Mouse (Mus musculus) cerebellum, adult 9-10 months (tissue): ENCODE measurements at regions not wholly inside any gene's neighbourhood (a gene's known extent, or its start where the extent isn't known, plus 50 kb on each side); places are given as distances from the start of the nearest gene placed in this dataset.

ENCODE experiments used
- DNase-seq: peaks from one replicate; pipeline ENCODE4 v3.0.0; 2022

DNA sequence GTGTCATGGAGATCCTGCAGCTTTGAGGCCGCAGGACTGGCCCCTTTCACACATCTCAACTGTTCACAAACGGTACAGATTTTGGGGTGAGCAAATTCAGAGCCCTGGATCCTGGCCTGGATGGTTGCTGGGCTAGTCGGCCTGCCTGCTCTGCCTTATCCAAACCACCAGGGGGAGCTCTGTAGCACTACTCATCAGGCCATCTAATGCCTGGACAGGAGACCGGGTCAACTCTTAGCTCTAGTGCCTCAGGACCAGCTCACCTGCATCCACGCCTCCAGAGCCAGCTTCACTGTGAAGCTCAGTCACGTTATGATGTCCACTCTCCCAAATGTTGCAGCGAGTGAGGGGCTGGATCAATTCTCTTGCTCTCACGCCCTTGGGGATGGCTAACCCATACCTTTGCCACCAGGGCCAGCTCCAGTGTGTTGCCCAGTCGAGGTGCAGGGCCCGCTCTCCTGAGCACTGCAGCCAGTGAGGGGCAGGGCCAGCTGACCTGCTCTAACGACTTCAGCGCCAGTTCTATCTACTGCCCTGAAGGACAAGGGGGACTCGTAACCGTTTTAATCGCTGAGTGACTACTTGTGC is 206.8 kb downstream of the Etnk1 start:
- peak; percentile 62 for DNase-seq

DNA sequence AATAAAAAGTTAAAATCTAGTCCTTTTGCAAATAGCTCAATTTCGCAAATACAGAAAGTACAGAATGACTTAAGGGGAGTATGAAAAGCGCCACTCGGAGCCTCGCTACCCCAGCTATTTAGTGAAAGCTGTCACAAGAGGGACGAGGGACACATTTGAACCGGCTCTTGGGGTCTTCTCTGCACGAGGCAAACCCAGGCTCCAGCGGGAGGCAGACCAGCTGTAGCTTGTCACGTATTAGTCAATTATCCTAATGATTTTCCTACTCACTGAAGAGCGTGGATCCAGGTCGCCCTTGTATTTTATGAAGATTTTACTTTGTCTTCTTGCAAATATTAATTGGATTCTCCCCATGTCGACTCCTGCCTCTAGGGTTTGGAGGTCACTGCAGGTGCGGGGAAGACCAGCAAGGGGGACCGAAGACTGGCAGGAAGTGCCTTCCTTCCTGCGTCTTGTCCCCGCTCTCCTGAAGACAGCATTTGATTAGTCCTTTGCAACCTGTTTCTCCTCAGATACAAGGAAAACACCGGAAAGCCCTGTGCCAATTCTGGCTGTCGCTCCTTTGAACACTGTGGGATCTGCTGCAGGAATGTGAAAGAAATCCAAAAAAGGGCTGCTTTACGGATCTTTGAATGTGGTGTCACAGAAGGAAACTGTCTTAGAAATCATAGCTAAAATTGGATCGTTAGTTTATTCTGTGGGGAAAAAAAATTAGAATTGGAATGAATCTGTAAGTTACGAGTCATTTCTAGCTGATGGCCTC is 209.1 kb downstream of the Etnk1 start:
- no peak for DNase-seq

DNA sequence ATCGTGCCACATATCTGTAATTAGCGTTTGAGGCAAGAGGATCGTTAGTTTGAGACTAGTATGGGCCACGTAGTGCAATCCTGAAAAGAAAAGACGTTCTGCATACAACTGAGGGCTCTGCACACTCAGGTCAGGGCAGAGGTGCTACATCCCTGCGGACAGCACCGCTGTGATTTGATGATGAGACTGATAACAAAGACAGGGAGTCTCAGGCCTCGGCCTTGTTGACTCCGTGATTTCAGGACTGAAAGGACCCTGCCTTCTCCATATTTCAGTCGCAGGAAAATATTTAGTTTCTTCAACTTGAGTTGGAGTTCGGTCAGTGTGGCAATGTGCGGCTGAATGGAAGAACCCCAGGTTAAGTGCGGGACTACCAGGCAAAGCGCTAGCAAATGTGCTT is 210.1 kb downstream of the Etnk1 start:
- DNase-seq: no peak

DNA sequence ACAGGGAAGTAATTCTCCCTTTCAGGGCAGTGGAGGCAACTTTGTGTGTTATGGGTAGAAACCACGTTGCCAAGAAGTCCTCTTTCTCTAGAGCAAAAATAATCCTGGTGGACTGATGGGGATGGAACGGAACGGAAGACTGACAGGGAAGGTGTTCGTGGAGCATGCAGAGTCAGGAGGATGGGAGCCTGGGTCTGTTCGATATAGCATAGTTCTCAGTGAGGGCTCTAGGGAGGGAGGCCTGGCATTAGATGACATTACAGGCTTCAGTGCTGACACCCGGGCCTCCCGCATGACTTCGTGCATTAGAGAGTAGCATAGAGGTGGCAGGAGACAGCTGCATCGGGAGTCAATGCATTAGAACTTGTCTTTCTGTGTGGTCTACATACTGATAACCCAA is 211.1 kb downstream of the Etnk1 start:
- no peak for DNase-seq

DNA sequence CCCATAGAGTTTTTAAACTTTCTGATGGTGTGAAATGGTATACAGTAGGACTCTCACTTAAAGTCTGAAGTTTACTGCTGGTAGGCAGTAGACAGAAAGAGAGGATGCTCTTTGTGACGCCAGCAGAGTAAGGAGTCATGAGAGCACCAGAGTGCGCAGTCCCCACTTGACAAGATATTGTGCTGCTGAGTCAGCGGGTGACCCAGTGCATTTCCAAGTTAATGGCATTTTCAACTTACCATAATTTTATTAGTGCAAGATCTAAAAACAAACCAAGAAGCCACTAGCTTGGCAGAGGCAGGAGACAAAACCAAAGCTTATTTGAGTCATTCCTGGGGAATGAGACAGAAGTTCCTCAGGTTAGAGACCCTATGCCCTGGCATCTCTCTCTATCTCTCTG is 213.5 kb downstream of the Etnk1 start:
- DNase-seq: no peak

DNA sequence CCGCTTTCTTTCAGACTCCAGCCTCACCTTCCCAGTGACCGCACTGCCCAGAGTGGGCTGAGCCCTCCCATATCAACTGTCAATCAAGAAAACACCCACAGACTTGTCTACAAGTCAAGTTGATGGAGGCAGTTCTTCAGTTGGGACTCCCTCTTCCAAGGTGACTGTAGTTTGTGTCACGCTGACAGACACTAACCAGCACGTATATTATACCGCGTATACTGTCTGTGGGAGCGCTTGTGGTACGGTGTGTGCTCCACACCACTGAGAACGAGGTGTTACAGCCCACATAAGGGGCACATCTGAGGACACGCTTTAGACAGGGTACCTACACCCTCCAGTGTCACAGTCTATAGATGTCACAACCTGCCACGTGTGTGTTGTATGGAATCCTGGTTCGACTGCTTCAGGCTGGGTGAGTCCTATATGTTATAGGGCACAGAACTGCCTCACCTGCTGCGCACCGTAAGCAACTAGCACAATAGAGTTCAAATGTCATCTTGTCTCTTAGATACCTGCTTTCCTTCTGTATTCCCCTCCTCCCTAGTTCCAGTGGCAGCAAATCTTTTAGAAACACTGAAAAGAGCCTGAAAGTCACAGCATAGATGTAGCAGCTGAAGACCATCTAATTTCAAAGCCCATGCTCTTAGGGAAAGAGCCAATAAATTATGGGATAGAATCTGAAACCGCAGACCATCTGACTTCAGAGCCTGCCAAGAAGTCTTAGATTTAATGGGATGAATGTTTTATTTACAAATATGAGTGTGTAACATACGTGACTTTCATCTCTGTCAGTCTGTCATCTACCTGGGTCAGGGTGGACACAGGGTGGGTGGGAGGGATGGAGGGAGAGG is 219.8 kb downstream of the Etnk1 start:
- DNase-seq: no peak

DNA sequence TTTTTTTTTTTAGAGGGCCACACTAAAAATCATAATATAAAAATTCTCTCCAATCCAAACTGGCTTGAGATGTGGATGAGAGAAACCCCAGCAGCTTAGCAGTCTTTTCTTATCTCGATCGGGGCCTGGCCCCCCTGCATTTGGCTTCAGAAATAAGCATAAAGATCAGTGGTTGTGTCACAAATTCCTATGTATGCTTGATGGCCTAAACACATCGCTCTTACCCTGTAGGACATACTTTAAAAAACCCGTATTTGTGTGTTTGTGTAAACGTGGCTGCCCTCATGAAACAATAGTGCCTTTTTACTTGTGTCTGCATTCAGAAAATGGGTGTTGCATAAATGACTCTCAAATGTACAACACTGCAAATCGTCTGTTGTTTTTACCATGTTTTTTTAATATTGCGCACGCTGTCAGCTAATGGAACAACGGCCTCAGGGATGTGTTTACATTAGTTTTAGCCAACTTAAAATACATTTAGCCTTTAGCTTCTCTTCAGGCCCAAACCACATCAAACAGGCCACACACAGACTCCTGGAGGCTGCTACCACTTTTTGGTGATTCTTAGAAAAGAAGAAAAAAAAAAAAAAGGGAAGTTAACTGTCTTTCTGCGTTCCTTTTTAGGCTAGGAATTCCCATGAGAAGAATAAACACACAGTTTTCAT is 226.7 kb downstream of the Etnk1 start:
- no peak for DNase-seq

DNA sequence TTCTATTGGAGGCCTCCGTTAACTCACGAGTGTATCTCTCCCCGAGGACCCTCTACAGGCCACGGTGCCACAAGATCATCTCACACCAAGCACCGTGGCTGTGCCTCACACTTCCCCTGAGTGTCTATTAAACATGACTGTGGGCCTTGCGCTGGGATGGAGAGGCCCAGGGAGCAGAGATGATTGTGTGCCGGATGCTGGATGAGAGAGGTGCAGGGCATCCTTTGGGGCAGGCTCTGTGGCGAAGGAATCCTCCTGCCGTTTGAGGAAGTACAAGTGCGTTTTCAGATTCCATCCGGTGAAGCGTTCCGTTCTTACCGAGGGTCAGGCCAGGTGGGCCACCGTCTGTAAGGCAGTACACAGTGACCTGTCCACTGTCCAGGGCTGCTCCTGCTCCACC is 227.4 kb downstream of the Etnk1 start:
- DNase-seq: no peak

DNA sequence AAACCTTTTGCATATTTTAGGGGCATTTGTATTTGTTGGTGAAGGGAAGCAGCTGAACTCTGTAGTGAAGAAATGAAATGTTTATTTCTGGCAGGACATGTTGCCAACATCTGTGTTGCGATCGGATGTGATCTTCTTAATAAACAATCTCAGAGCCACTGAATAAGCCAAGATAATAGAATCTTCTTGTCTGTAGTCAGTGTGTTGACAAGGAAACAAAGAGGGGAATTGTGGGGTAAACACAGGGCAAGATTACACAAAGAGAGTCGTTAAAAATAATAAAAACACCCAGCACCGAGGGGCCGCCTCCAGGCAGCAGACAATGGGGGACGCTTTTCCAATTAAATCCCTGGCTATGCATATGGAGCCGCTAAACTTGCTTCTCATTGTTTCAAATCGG is 234.4 kb downstream of the Etnk1 start:
- no peak for DNase-seq

DNA sequence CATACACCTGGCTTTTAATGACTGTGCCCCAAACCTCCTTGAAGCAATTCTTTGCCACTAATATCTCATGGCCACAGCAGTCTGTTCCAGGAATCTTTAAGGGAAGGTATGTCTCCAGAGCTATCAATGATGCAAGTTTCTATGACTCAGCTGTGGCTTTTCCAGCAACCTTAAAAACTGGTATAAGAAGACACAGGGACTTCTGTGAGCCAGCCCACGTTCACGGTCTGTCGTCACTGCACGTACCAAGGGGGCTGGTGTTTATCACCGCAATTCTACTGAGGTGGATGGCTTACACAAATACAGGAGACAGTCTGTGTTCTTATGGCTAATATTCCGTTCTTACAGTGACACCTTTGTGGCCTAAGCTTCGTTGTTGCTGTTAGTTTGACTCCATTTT is 234.9 kb downstream of the Etnk1 start:
- DNase-seq: no peak

DNA sequence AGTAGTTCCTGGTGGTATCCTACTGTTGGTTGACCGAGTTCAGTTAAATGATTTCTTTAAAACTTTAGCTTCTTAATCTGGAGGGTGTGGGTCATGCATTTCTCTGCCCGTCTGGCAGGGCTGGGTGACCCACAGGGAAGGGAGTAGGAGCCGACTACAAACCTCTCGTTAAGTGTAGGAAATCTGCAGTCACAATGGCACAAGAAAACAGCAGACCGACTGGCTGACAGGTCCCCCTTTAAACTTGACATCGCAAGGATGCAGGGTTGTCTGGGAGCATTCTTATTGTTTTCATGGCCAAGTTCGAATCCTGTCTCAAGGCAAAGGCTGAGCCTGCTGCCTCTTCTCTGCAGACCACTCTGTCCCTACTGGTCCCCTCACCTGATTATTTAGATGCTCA is 235.7 kb downstream of the Etnk1 start:
- DNase-seq: no peak

DNA sequence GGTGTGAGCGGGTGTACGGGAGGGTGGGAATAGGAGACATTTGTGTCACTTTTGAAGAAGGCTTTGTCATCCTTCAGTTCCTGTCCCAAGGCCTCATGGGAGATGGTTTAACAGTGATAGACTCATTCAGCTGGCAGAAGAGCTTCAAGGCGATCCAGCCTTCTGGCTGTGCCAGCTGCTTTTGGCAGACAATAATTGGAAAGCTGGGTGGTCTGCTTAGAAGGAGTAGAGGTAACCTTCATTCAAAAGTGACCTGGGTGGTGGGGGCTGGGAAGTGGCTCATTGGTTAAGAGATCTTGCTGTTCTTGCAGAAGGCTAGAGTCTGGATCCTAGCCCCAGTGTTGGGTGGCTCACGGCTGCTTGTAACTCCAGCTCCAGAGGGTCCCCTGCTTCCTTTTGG is 237.5 kb downstream of the Etnk1 start:
- no peak for DNase-seq

DNA sequence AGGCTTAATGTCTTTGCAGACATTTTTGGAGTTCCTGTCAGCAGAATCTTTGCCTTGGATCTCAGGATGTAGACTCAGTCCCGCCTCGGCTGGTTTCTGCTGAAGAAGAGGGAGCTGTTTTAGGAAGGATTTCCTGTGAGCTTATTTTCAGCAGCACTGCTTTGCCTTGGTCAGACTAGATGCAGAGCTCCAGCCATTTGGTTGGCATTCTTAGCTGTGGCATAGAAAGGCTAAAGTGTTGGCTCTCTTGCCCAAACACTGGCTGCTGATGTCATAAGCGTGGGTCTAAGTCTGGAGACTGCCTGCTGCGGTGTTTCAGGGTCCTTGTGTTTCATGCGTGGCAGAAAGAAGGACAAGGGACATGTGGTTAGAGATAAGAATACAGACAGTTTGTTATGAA is 245.0 kb downstream of the Etnk1 start:
- no peak for DNase-seq

DNA sequence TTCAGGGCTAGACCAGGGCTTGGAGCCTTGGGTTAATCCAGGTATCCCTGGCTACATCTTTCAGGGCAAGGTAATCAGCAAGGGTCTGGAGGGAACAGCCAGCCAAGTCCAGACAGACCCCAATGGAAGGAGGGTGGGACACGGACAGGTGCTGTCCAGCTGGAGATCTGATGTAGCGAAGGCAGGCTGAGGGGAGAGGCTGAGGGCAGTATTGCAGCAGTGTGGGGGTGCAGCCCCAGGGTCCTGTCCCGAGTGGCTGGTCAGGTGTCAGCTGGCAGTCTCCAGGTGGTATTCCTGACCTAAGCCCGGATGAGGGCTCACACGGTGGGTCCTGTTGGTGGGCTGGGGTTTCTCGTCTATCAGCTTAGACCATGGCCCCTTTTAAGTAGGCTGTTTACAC is 245.7 kb downstream of the Etnk1 start:
- no peak for DNase-seq

DNA sequence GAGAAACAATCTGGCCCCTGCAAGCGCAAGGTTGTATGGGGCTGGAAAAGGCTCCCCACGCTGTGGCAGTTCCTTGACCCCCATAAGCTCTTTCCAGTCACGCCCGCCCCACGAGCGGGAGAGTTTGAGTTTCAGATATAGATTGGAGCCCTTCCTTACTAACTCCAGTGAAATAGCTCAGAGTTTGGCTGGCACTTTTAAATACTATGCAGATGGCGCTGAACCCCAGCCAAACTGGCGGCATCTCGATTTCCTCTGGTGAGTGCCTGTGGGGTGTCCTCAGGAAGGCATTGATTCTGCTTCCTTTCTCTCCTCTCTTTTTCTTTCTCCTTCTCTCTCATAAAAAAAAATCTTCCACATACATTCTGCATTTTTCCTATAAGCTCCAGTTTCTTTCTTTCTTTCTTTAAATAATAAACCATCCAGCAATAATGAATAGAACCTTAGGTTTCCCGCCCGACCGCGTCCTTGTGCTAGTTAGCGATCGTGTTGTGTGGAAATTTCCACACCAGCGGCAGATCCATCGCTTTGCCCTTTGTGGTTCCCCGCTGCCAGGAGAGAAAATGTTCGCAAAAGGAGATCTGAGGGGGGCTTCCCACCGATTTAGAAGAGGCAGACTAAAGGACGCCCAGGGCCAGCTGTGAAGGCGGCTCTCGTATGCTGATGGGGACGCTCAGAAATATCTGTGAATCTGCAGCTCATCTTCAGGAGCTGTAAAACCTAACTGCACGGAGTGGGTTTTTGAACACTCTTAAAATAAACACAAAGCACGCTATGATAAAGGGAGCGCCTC is 247.8 kb downstream of the Etnk1 start:
- peak; percentile 82 for DNase-seq

DNA sequence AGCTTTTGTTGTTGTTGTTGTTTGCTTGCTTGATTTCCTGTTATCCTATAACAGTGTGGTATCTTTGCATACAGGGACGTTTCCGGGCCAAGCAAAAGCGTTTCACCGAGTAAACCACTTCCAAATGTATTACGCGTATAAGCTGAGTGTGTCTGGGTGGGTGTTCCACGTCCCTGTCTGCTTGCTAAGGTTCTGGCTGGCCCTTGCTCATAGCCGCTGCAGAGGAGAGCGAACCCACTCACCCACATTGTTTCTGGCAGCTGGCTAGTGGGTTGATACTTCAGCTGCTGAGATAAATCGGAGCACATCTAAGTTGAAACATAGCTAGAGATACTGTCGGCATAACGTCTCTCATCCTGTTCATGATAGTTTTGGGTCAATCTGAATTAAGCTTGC is 248.4 kb downstream of the Etnk1 start:
- DNase-seq: peak; percentile 9

DNA sequence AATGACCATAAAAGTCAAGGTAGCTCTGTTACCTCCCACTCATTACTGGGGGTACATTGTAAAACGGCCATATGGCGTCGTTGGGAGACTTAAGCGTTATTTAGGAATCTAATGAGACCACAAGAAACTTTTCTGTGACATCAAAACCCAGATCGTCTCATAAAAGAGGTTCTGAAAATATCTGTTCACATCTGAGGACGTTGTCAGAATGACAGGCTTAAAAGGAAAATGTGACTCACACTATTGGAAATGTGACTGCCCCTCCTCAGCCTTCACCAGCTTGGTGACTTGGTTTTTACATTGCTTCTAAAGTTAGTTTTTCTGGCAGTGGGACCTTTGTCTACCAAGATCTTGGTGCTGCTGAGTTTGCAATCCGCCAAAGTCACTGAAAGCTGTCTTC is 252.9 kb downstream of the Etnk1 start:
- DNase-seq: no peak

DNA sequence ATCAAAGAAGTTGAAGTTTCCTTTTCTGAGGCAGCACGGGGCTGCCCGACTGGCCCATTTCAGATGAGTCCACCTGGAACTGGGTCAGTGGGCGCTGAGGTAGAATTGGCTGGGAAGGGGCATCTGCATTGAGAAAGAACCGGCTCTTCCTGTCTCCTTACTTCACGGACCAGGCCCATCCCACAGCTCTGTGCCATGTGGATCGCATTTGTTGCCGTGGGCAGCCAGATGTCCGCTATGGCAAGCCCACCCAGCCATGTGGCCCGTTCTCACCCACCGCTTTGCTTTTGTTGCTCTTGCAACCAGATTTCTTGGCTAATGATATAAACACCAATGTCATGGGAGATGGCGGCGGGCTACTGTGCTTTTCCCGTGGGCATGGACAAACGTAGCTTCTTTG is 256.0 kb downstream of the Etnk1 start:
- DNase-seq: no peak

DNA sequence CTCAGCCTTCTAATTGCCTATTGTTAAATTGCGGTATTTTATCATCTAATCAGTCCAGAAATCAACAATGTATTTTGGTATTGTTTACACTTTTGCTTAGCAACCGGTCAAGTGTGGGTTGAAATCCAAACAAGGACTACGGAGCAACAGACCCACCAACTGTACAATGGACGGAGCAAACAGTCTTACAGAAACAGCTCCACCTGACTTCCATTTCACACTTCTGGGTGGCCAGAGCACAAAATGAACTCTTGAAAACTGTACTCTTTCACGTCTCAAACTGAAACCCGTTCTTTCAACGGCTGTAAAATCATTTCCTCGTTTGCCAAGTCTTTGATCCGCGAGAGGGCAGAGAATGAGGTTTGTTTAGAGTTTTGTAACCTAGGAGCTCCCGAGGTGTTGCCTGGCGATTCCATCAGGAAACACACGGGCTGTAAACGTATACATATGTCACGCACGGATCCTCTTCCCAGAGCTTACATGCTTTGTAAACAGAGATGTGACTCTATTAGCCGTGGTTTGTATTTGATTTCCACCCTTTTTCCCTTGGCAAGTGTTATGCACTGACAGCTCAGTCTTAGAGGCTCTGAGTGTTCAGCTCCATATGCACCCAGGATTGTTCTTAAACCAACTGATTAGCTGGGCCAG is 258.3 kb downstream of the Etnk1 start:
- no peak for DNase-seq

DNA sequence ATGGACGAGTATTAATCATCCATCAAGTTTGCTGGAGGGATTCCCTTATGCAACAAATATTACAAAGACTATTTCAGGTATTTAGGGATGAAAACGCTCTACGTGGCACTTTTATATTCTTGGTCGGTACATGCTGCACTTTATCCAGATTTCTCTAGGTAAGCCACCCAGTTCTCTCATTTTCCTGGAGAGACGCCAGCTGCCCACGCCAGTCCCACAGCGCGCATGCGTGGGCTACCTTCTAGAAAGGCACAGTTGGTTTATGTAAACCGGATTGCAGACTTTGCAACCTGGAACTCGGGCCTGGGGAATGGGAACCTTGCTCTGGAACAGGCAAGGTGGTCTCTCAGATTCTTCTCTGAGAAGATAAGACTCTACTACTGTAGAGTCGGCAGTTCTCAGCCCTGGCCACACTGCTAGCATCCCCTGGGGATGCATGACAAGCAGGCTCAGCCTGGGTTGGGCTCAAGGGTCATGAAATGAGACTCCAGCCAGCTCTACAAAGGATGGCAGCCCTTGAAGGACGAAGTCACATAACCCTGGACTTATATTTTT is 265.0 kb downstream of the Etnk1 start:
- no peak for DNase-seq

DNA sequence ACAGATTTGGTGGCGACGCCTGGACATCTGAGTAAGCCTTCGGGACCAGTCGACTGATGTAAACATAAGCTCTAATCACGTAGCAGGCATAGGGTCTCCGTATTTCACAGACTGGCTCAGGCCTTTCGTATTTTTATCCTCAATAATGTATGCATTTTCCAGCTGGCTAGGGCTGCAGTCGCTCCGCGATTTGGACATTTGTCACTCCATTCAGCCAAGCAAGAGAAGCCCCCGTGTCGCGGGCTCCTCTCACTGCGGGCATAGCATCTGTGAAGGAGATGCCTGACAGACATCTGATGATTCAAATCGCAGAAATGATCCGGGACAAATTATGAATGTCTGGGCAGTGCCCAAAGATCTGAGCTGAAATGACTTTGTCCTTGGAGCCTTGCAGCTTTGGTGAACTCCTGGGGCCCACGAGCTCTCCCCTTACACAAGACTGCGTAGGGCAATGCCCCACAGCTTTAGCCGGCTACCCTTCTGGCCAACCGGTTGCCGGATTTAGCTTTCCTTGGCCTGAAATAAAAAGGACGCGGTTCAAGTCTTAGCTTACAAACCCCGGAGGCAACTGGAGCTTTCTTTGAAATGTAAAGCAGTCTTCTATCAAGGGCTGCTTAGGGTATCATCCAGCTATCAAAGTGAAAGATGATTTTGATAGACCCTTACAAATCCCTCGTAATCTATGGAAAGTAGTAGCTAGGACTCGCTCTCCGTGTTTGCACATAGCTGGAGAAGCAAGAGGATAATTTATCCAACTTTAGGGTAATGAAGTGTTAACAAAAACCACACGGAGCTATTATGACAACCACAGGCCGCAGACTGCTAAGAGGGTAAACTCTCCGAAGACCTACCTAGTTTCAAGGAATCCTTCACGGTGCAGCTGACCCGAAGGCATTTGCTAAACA is 270.6 kb downstream of the Etnk1 start:
- DNase-seq: no peak
